ENCODE assay signal across 22 mouse cellular contexts in the genomic region with DNA sequence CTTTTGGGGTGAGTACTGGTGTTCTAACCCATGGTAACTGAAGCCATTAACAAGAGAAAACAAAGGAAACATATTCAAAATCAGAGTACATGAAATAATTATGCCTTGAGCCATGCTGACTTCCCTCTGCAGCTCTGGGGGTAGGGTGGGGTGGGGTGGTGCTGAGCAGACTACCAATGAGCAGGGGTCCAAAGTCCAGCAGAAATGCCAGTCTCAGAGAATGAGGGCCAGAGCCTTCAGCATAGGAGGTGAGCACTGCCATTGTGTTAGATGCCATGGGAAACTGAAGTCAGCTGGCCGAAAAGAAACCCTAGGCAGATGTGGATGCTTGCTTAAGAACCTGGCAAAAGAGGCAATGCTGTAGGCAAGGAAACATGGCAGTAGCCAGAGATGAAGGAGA.
"Had no signal": no experiment of that assay in that cellular context is flagged by ENCODE, and none has a peak within 500 bp of the region (broad histone marks: within the 10 kb centered on the region; RNA-seq: fewer than 3 reads in every experiment).

No protein-coding gene starts in this region.

- DNase-seq: kidney, postnatal 14 days; kidney, postnatal 4 days; left cerebral cortex, postnatal 4 days; liver, postnatal 0 days; lung, embryonic 14.5 days; right cerebral cortex, adult 18-20 months; right cerebral cortex, postnatal 14 days; right cerebral cortex, postnatal 4 days; thymus, adult 2 months; thymus, postnatal 14 days; thymus, postnatal 4 days had no signal

- ATAC-seq: liver, postnatal 0 days; lung, postnatal 0 days; midbrain, embryonic 15.5 days had no signal

- H3K4me3 ChIP-seq: limb, embryonic 12.5 days; limb, embryonic 15.5 days; midbrain, embryonic 12.5 days; midbrain, embryonic 15.5 days; neural tube, embryonic 12.5 days; neural tube, embryonic 15.5 days; stomach, embryonic 15.5 days had no signal

- H3K4me1 ChIP-seq: limb, embryonic 12.5 days; limb, embryonic 15.5 days; midbrain, embryonic 12.5 days; midbrain, embryonic 15.5 days; neural tube, embryonic 15.5 days; stomach, embryonic 15.5 days had no signal

- H3K9me3 ChIP-seq: limb, embryonic 12.5 days; limb, embryonic 15.5 days; midbrain, embryonic 12.5 days; midbrain, embryonic 15.5 days; neural tube, embryonic 12.5 days; neural tube, embryonic 15.5 days; stomach, embryonic 15.5 days had no signal

- H3K27me3 ChIP-seq: limb, embryonic 15.5 days; midbrain, embryonic 12.5 days; midbrain, embryonic 15.5 days; neural tube, embryonic 12.5 days; neural tube, embryonic 15.5 days; stomach, embryonic 15.5 days had no signal

- H3K4me2 ChIP-seq: limb, embryonic 12.5 days; limb, embryonic 15.5 days; liver, embryonic 11.5 days; lung, embryonic 14.5 days; midbrain, embryonic 12.5 days; midbrain, embryonic 15.5 days; neural tube, embryonic 12.5 days; neural tube, embryonic 15.5 days; stomach, embryonic 15.5 days had no signal

- H3K36me3 ChIP-seq: limb, embryonic 12.5 days; limb, embryonic 15.5 days; midbrain, embryonic 12.5 days; midbrain, embryonic 15.5 days; neural tube, embryonic 12.5 days; neural tube, embryonic 15.5 days; stomach, embryonic 15.5 days had no signal

- H3K27ac ChIP-seq: limb, embryonic 12.5 days; limb, embryonic 15.5 days; liver, embryonic 14.5 days; macrophage; midbrain, embryonic 12.5 days; midbrain, embryonic 15.5 days; neural tube, embryonic 12.5 days; neural tube, embryonic 15.5 days; stomach, embryonic 15.5 days had no signal

- H3K9ac ChIP-seq: limb, embryonic 12.5 days; limb, embryonic 15.5 days; liver, embryonic 14.5 days; liver, postnatal 0 days; lung, embryonic 14.5 days; midbrain, embryonic 12.5 days; midbrain, embryonic 15.5 days; neural tube, embryonic 12.5 days; neural tube, embryonic 15.5 days; stomach, embryonic 15.5 days had no signal
